Mouse (Mus musculus) left cerebral cortex, adult 8-10 months (tissue): ENCODE measurements around the gene Bach2. TPM values are rescaled to one million over a fixed set of nuclear protein-coding genes. Genes with fewer than 3 reads are reported as not detected.
A peak's percentile ranks its signal among the peaks of the same experiment; 100 is the strongest.

ENCODE experiments used
- DNase-seq, 2 experiments: peaks; one replicate each; pipeline ENCODE4 v3.0.0; 2022; ENCODE audit warnings: low spot score in 2 of 2
- total RNA-seq, 4 experiments: library from RNA; stranded (reverse); gene quantifications; 2 replicates each; pipeline ENCODE4 v1.2.4; 2022

Gene Bach2
- total RNA-seq, 4 experiments from 2014 or later = 9.6 to 22.4 (median 15.1) TPM

GRCm38 (mm10) chr4:32615034-32615881 lies 376.7 kb downstream of the Bach2 start, which contains the start of gene Casp8ap2:
TSS of gene Casp8ap2 (plus strand) at chr4:32615451.
- peak; percentile 95 to 100 for DNase-seq

GRCm38 (mm10) chr4:32621637-32622036 lies 383.0 kb downstream of the Bach2 start:
- no peak for DNase-seq
